Mouse (Mus musculus) forebrain, embryonic 10.5 days (tissue): ENCODE measurements at regions not wholly inside any gene's neighbourhood (a gene's known extent, or its start where the extent isn't known, plus 50 kb on each side); places are given as distances from the start of the nearest gene placed in this dataset.

Source experiments
- DNase-seq: peaks from one replicate; pipeline ENCODE4 v3.0.0-alpha.2; 2017; ENCODE audit warnings: low spot score; ENCODE audit errors: extremely low spot score
- H3K27ac ChIP-seq: fragments of 300-500 bp; sonication (generic); 2 replicates; pipeline ENCODE4 v1.5.1; 2016; ENCODE audit warnings: mild to moderate bottlenecking
- H3K27me3 ChIP-seq: fragments of 300-500 bp; sonication (generic); 2 replicates; pipeline ENCODE4 v1.6.1; 2016; ENCODE audit warnings: mild to moderate bottlenecking; ENCODE audit not compliant: poor library complexity, severe bottlenecking
- H3K36me3 ChIP-seq: fragments of 300-500 bp; sonication (generic); replicated peaks from 2 replicates; pipeline ENCODE4 v1.6.1; 2016; ENCODE audit warnings: mild to moderate bottlenecking, moderate library complexity
- H3K4me1 ChIP-seq: fragments of 300-500 bp; sonication (generic); 2 replicates; pipeline ENCODE4 v1.6.1; 2016
- H3K4me3 ChIP-seq: fragments of 300-500 bp; sonication (generic); 2 replicates; pipeline ENCODE4 v1.5.1; 2016; ENCODE audit warnings: mild to moderate bottlenecking, moderate library complexity
- H3K9me3 ChIP-seq: fragments of 300-500 bp; sonication (generic); 2 replicates; pipeline ENCODE4 v1.6.1; 2016; ENCODE audit warnings: mild to moderate bottlenecking, moderate library complexity
- WGBS: fragments of 180-500 bp; shearing (Covaris S2); methylation state at CpG from one replicate; pipeline ENCODE4 v1.1.7; 2016; 5-methylcytosine and 5-hydroxymethylcytosine counted together

GRCm38 (mm10) chr17:3962176-3962575, 266.1 kb upstream of the Nox3 start:
- no peak for DNase-seq
- Histone ChIP-seq H3K9me3 (no peaks in the 10 kb centered on the region), H3K4me1 (no peaks in the 10 kb centered on the region), H3K36me3 (no peaks in the 10 kb centered on the region), H3K27ac (no peak overlapping the region), H3K4me3 (no peak overlapping the region), H3K27me3 (no peaks in the 10 kb centered on the region)
- 94% methylated on average over 3 of the region's 3 CpGs for WGBS

GRCm38 (mm10) chr17:3946540-3946939, 250.5 kb upstream of the Nox3 start:
- H3K4me3 ChIP-seq, result no peak overlapping the region
- WGBS, result 92% methylated on average over 3 of the region's 3 CpGs
- H3K9me3 ChIP-seq, result no peaks in the 10 kb centered on the region
- H3K27ac ChIP-seq, result no peak overlapping the region
- H3K27me3 ChIP-seq, result no peaks in the 10 kb centered on the region
- DNase-seq, result no peak
- H3K36me3 ChIP-seq, result no peaks in the 10 kb centered on the region
- no peaks in the 10 kb centered on the region for H3K4me1 ChIP-seq

GRCm38 (mm10) chr17:3936361-3936760, 240.3 kb upstream of the Nox3 start:
- WGBS, result 91% methylated on average over 4 of the region's 4 CpGs
- Histone ChIP-seq H3K4me3 (no peak overlapping the region), H3K9me3 (no peaks in the 10 kb centered on the region), H3K4me1 (peaks cover 8% of the 10 kb centered on the region), H3K27ac (no peak overlapping the region), H3K36me3 (no peaks in the 10 kb centered on the region), H3K27me3 (no peaks in the 10 kb centered on the region)
- DNase-seq, result no peak

GRCm38 (mm10) chr17:3933208-3933607, 237.1 kb upstream of the Nox3 start:
- Histone ChIP-seq H3K27me3 (no peaks in the 10 kb centered on the region), H3K36me3 (no peaks in the 10 kb centered on the region), H3K4me3 (no peak overlapping the region), H3K4me1 (peaks cover 8% of the 10 kb centered on the region), H3K9me3 (no peaks in the 10 kb centered on the region), H3K27ac (no peak overlapping the region)
- 74% methylated on average over 4 of the region's 4 CpGs for WGBS
- no peak for DNase-seq

- Histone ChIP-seq H3K36me3 (no peaks in the 10 kb centered on the region), H3K4me3 (no peak overlapping the region), H3K27me3 (no peaks in the 10 kb centered on the region), H3K27ac (no peak overlapping the region), H3K4me1 (peaks cover 8% of the 10 kb centered on the region), H3K9me3 (no peaks in the 10 kb centered on the region)
- no peak for DNase-seq
- WGBS, result 80% methylated on average over 5 of the region's 5 CpGs
These were observed 236.0 kb upstream of the Nox3 start for GRCm38 (mm10) chr17:3932071-3932470.

GRCm38 (mm10) chr17:3927106-3927505, 231.0 kb upstream of the Nox3 start:
- Histone ChIP-seq H3K9me3 (no peaks in the 10 kb centered on the region), H3K4me1 (no peaks in the 10 kb centered on the region), H3K27ac (no peak overlapping the region), H3K4me3 (no peak overlapping the region), H3K36me3 (no peaks in the 10 kb centered on the region), H3K27me3 (no peaks in the 10 kb centered on the region)
- 96% methylated on average over 4 of the region's 4 CpGs for WGBS
- no peak for DNase-seq

GRCm38 (mm10) chr17:3920282-3920681, 224.2 kb upstream of the Nox3 start:
- Histone ChIP-seq H3K4me3 (no peak overlapping the region), H3K9me3 (no peaks in the 10 kb centered on the region), H3K36me3 (no peaks in the 10 kb centered on the region), H3K27ac (no peak overlapping the region), H3K4me1 (no peaks in the 10 kb centered on the region), H3K27me3 (no peaks in the 10 kb centered on the region)
- DNase-seq, result no peak

- no peaks in the 10 kb centered on the region for H3K36me3 ChIP-seq
- H3K9me3 ChIP-seq, result no peaks in the 10 kb centered on the region
- no peaks in the 10 kb centered on the region for H3K4me1 ChIP-seq
- WGBS, result 93% methylated on average over 3 of the region's 3 CpGs
- no peaks in the 10 kb centered on the region for H3K27me3 ChIP-seq
- DNase-seq, result no peak
- H3K4me3 ChIP-seq, result no peak overlapping the region
- no peak overlapping the region for H3K27ac ChIP-seq
These were observed 196.8 kb upstream of the Nox3 start for GRCm38 (mm10) chr17:3892826-3893225.

- H3K27me3 ChIP-seq, result no peaks in the 10 kb centered on the region
- no peak overlapping the region for H3K27ac ChIP-seq
- no peak for DNase-seq
- H3K4me3 ChIP-seq, result no peak overlapping the region
- H3K4me1 ChIP-seq, result no peaks in the 10 kb centered on the region
- H3K9me3 ChIP-seq, result no peaks in the 10 kb centered on the region
- 76% methylated on average over 1 of the region's 1 CpGs for WGBS
- H3K36me3 ChIP-seq, result no peaks in the 10 kb centered on the region
These were observed 187.1 kb upstream of the Nox3 start for GRCm38 (mm10) chr17:3883146-3883545.

GRCm38 (mm10) chr17:3879075-3879474, 183.0 kb upstream of the Nox3 start:
- 78% methylated on average over 3 of the region's 3 CpGs for WGBS
- no peak overlapping the region for H3K4me3 ChIP-seq
- H3K4me1 ChIP-seq, result no peaks in the 10 kb centered on the region
- H3K9me3 ChIP-seq, result no peaks in the 10 kb centered on the region
- no peaks in the 10 kb centered on the region for H3K36me3 ChIP-seq
- no peak overlapping the region for H3K27ac ChIP-seq
- H3K27me3 ChIP-seq, result no peaks in the 10 kb centered on the region
- DNase-seq, result no peak

GRCm38 (mm10) chr17:3869459-3870194, 173.6 kb upstream of the Nox3 start:
- 71% methylated on average over 4 of the region's 4 CpGs for WGBS
- H3K4me1 ChIP-seq, result no peaks in the 10 kb centered on the region
- H3K9me3 ChIP-seq, result no peaks in the 10 kb centered on the region
- H3K27ac ChIP-seq, result no peak overlapping the region
- H3K4me3 ChIP-seq, result no peak overlapping the region
- no peaks in the 10 kb centered on the region for H3K36me3 ChIP-seq
- DNase-seq, result no peak
- H3K27me3 ChIP-seq, result no peaks in the 10 kb centered on the region

- Histone ChIP-seq H3K9me3 (no peaks in the 10 kb centered on the region), H3K36me3 (no peaks in the 10 kb centered on the region), H3K27me3 (no peaks in the 10 kb centered on the region), H3K4me3 (no peak overlapping the region), H3K27ac (no peak overlapping the region), H3K4me1 (no peaks in the 10 kb centered on the region)
- 25% methylated on average over 2 of the region's 2 CpGs for WGBS
- DNase-seq, result peak; percentile 15
These were observed 166.3 kb upstream of the Nox3 start for GRCm38 (mm10) chr17:3862384-3862783.

- Histone ChIP-seq H3K4me3 (no peak overlapping the region), H3K9me3 (no peaks in the 10 kb centered on the region), H3K27ac (no peak overlapping the region), H3K27me3 (peaks cover 7% of the 10 kb centered on the region), H3K4me1 (peaks cover 4% of the 10 kb centered on the region), H3K36me3 (no peaks in the 10 kb centered on the region)
- WGBS, result 77% methylated on average over 4 of the region's 4 CpGs
- DNase-seq, result no peak
These were observed 140.3 kb upstream of the Nox3 start for GRCm38 (mm10) chr17:3836386-3836785.

GRCm38 (mm10) chr17:3811187-3811586, 115.1 kb upstream of the Nox3 start:
- Histone ChIP-seq H3K36me3 (no peaks in the 10 kb centered on the region), H3K4me3 (no peak overlapping the region), H3K9me3 (no peaks in the 10 kb centered on the region), H3K27me3 (no peaks in the 10 kb centered on the region), H3K4me1 (peaks cover 18% of the 10 kb centered on the region), H3K27ac (peak overlapping the region; percentile 11; the same call in 1 of the 2 replicates)
- no peak for DNase-seq
- 32% methylated on average over 2 of the region's 2 CpGs for WGBS
